Mouse (Mus musculus): Measurements from ENCODE around the gene Scn2b. TPM values are rescaled to one million over a fixed set of nuclear protein-coding genes. Genes with fewer than 3 reads are reported as not detected.

Scn2b gene
- total and polyA plus RNA-seq, 3 experiments: 0.07 TPM; not detected in 2

- dilution Hi-C loops (cut with MboI; ENCODE audit: extremely low pct_ligation_motif_present, extremely low pct_unique_long_range_greater_than_20kb, low sequenced_read_pairs): no loop called here
These were observed 50.3 kb downstream of the Scn2b start for GRCm38 (mm10) chr9:45167903-45168302.

GRCm38 (mm10) chr9:45170150-45170549 is 52.6 kb downstream of the Scn2b start:
- in situ Hi-C loops (cut with MboI; ENCODE audit: low pct_ligation_motif_present, low pct_unique_long_range_greater_than_20kb, low sequenced_read_pairs): no loop called here
- Histone ChIP-seq H3K27me3 (replicated peaks) (peaks cover 46% of the 10 kb centered on the region), H3K9me3 (replicated peaks; ENCODE audit: low read length) (peaks cover 26% of the 10 kb centered on the region), H3K9ac (ENCODE audit: insufficient read depth, low read depth) (no peak overlapping the region), H3K36me3 (replicated peaks in 1 of 2; ENCODE audit: control insufficient read depth in 1 of 2, insufficient read depth in 1 of 2, low read length in 1 of 2) (no peaks in the 10 kb centered on the region), H3K4me1 (ENCODE audit: control insufficient read depth in 1 of 2, insufficient read depth in 2 of 2) (no peaks in the 10 kb centered on the region), H3K4me3 (replicated peaks in 1 of 3; ENCODE audit: low read depth in 2 of 3, low read length in 2 of 3, poor library complexity in 1 of 3) (no peak overlapping the region), H3K79me2 (replicated peaks; ENCODE audit: control insufficient read depth, extremely low read depth, insufficient read depth, poor library complexity, severe bottlenecking) (no peaks in the 10 kb centered on the region), H3K4me2 (ENCODE audit: insufficient read depth, low read depth, poor library complexity, severe bottlenecking) (no peak overlapping the region), H3K27ac (ENCODE audit: insufficient read depth, low read depth) (no peak overlapping the region)
- dilution Hi-C loops (cut with MboI; ENCODE audit: extremely low pct_ligation_motif_present, extremely low pct_unique_long_range_greater_than_20kb, low sequenced_read_pairs): no loop called here
- no peak for TF ChIP-seq MYC (IDR thresholded peaks at IDR 0.05; ENCODE audit: low read depth, low read length)
- no peak for TF ChIP-seq PAX5 (IDR thresholded peaks at IDR 0.05; ENCODE audit: low read length)
- no peak for TF ChIP-seq NRF1 (IDR thresholded peaks at IDR 0.05; ENCODE audit: low read depth, low read length)
- TF ChIP-seq MXI1 (IDR thresholded peaks at IDR 0.05; ENCODE audit: low read depth, low read length): no peak
- no peak for TF ChIP-seq TBP (conservative IDR thresholded peaks at IDR 0.05; ENCODE audit: low read depth, low read length)
- no peak for TF ChIP-seq ETS1 (conservative IDR thresholded peaks at IDR 0.05; ENCODE audit: low read depth, low read length)
- TF ChIP-seq SMC3 (IDR thresholded peaks at IDR 0.05; ENCODE audit: low read depth, low read length): no peak
- TF ChIP-seq KAT2A (IDR thresholded peaks at IDR 0.05; ENCODE audit: insufficient replicate concordance, low read length): no peak
- no peak for TF ChIP-seq ZC3H11A (IDR thresholded peaks at IDR 0.05; ENCODE audit: low read depth, low read length)
- no peak for TF ChIP-seq E2F4 (IDR thresholded peaks at IDR 0.05; ENCODE audit: insufficient replicate concordance, low read depth, low read length)
- TF ChIP-seq HCFC1 (IDR thresholded peaks at IDR 0.05; ENCODE audit: low read depth, low read length): no peak
- no peak for TF ChIP-seq USF1 (IDR thresholded peaks at IDR 0.05; ENCODE audit: low read depth, low read length)
- DNase-seq (ENCODE audit: extremely low read depth): no peak

More at GRCm38 (mm10) chr9:45167903-45168302, 50.3 kb downstream of the Scn2b start:
- no peaks in the 10 kb centered on the region for H3K36me3 ChIP-seq (replicated peaks in 1 of 2; ENCODE audit: control insufficient read depth in 1 of 2, insufficient read depth in 1 of 2, low read length in 1 of 2)
- H3K4me2 ChIP-seq (ENCODE audit: insufficient read depth, low read depth, poor library complexity, severe bottlenecking): no peak overlapping the region
- no peak overlapping the region for H3K9ac ChIP-seq (ENCODE audit: insufficient read depth, low read depth)
- no peak for TF ChIP-seq ZKSCAN1 (IDR thresholded peaks at IDR 0.05; ENCODE audit: borderline replicate concordance, low read depth, low read length)
- TF ChIP-seq EP300 (IDR thresholded peaks at IDR 0.05; ENCODE audit: low read length): no peak
- TF ChIP-seq SIN3A (IDR thresholded peaks at IDR 0.05; ENCODE audit: low read length): no peak
- TF ChIP-seq NRF1 (IDR thresholded peaks at IDR 0.05; ENCODE audit: low read depth, low read length): no peak
- TF ChIP-seq CHD1 (IDR thresholded peaks at IDR 0.05; ENCODE audit: low read depth, low read length): no peak
- TF ChIP-seq MXI1 (IDR thresholded peaks at IDR 0.05; ENCODE audit: low read depth, low read length): no peak
- no peak for TF ChIP-seq MAFK (IDR thresholded peaks at IDR 0.05; ENCODE audit: insufficient replicate concordance, low read length)
- TF ChIP-seq USF1 (IDR thresholded peaks at IDR 0.05; ENCODE audit: low read depth, low read length): no peak
- no peak for TF ChIP-seq BHLHE40 (IDR thresholded peaks at IDR 0.05; ENCODE audit: low read depth, low read length)
- no peak for TF ChIP-seq SMC3 (IDR thresholded peaks at IDR 0.05; ENCODE audit: low read depth, low read length)
- H3K79me2 ChIP-seq (replicated peaks; ENCODE audit: control insufficient read depth, extremely low read depth, insufficient read depth, poor library complexity, severe bottlenecking): no peaks in the 10 kb centered on the region
- H3K27me3 ChIP-seq (replicated peaks): peaks cover 35% of the 10 kb centered on the region
- DNase-seq (ENCODE audit: extremely low read depth): no peak
- in situ Hi-C loops (cut with MboI; ENCODE audit: low pct_ligation_motif_present, low pct_unique_long_range_greater_than_20kb, low sequenced_read_pairs): no loop called here
- H3K4me3 ChIP-seq (replicated peaks in 1 of 3; ENCODE audit: low read depth in 2 of 3, low read length in 2 of 3, poor library complexity in 1 of 3): no peak overlapping the region
- no peak overlapping the region for H3K27ac ChIP-seq (ENCODE audit: insufficient read depth, low read depth)
- no peaks in the 10 kb centered on the region for H3K4me1 ChIP-seq (ENCODE audit: control insufficient read depth in 1 of 2, insufficient read depth in 2 of 2)
- peaks cover 26% of the 10 kb centered on the region for H3K9me3 ChIP-seq (replicated peaks; ENCODE audit: low read length)

Measured in CH12.LX (cell line).